Mouse (Mus musculus): ENCODE data around the gene Dhx15.

GRCm38 (mm10) chr5:52145684-52146083, 44.6 kb downstream of the Dhx15 start:
- TF ChIP-seq CTCF (IDR thresholded peaks at IDR 0.05; ENCODE audit: control insufficient read depth, insufficient read depth, insufficient read length) (no peak), USF1 (IDR thresholded peaks at IDR 0.05; ENCODE audit: low read depth) (no peak), MAX (IDR thresholded peaks at IDR 0.05) (no peak), FOSL1 (IDR thresholded peaks at IDR 0.05; ENCODE audit: insufficient read depth, low read length, poor library complexity, severe bottlenecking) (no peak)
